Mouse (Mus musculus) naive thymus-derived CD4-positive, alpha-beta T cell, adult 2 months (primary cell): ENCODE results near the gene Fndc7.
"Not testable (repeated sequence)": the region's sequence is repeated elsewhere in the genome, so short reads cannot be mapped to it uniquely, and the experiment has no call there.

Experiments
- DNase-seq: peaks from one replicate; pipeline ENCODE4 v3.0.0-alpha.2; 2011; ENCODE audit warnings: low read depth

The Fndc7 gene

DNA sequence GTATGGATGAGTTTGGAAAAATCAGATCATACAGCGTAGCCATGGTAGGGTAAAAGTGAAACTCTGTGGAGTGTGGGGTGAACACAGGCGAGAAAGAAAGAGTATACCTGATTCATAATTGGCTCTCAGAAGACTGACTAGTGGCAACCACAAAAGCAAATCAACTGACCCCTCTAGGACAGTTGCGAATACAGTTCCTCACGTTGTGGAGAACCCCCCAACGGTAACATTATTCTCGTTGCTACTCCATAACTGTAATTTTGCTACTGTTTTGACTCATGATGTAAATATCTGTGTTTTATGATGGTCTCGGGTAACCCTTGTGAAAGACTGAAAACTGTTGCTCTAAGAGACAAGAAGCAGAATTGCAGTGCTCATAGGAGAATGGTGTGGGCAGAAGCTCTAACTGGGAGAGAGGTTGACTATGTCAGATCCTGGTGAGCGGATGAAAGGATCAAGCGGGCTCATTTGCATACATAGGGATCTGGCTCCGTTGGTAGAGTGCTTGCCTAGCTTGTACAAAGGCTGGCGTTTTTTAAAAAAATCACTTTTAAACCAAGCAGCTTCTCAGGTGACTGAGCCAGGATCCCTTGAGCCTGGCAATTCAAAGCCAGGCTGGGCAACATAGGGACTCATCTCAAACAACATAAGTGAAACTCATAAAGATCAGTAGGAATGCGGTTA, 2.7 kb downstream of the Fndc7 start:
- no peak for DNase-seq

DNA sequence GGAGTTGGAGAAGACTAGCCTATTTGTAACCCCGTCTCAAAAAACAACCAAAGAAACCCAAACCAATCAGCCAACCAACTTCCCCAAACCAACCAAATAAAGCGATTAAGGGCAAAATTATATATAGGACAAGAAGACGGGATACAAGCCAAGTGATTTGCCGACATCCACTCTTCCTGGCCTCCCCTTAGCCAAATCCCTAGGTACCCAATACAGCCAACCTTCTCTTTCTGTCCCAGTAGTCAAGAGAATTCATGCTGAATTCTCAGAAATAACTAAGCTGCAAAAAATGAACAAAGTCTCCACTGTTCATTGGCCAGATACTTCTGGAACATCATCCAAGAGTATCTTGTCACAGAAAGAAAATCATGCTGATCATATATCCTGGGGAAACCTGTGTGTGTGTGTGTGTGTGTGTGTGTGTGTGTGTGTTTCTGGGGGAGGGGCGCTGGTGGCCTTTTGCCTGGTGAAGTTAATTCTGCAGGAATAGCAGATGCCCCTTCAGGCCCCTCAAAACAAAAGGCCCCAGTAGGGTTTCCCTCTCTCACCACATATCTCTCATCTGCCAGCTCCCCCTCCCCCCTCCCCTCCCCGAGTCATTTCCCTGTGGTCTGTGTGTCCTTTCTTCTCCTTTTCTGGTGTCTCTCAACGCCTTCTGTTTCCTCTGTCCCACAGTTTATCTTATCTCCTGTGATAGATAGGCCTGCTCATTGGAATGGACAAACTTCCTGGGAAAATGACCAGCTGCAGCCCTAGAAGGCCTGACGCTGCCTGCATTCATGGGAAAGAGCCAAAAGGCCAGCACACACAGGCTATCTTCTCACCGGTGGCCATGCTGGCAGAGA, 3.9 kb downstream of the Fndc7 start:
- peak; percentile 48 for DNase-seq

DNA sequence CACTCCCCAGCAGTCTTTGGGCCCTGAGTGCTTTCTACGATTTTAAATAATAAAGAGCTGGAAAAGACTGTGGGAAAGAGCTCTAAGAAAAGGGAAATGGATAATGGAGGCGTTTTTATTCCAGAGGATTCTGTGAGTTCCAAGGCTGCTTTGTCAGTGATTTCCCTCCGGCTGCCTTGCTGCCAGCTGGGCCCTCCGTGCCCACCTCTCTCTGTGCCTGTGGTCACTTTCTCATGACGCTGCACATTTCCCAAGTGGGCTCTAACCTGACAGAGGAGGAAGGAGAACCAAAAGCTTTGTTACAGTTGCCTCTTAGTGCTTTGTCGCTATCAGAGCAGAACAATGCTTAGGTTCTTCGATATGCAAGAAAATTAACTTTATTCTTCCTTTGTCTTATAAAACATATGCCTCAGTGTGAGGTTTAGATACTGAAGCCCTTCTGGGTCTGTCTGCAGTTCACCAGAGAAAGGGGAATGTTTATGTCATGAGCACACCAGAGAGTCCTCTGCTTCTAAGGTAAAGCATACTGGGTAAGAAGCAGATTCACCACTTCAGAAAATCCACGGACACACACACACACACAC, 5.0 kb downstream of the Fndc7 start:
- DNase-seq, result no peak

DNA sequence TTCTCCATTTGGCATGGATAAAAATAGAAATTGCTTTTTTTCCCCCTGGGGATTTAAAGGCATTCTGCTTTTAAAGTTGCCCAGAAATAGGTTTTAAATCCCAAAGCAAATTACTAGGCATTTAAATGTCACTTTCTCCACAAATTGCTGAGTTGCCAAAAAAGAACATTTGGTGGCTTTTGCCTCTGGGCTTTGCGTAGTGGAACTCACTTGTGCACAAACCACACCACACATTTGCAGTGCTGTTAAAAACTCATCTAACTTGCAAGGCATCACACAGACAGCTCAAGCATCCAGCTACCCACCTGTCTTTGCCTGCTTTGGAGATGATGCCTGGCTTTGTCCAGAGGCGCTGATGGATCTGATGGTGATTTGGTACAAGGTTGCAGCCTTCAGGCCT, 6.7 kb downstream of the Fndc7 start:
- DNase-seq, result no peak

DNA sequence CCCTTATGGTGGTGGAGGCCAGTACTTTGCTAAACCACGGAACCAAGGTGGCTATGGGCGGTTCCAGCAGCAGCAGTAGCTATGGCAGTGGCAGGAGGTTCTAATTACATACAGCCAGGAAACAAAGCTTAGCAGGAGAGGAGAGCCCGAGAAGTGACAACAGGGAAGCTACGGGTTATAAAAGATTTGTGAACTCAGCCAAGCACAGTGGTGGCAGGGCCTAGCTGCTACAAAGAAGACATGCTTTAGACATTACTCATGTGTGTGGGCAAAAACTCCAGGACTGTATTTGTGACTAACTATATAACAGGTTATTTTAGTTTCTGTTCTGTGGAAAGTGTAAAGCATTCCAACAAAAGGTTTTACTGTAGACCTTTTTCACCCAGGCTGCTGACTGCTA, 7.9 kb downstream of the Fndc7 start:
- not testable (repeated sequence) for DNase-seq

DNA sequence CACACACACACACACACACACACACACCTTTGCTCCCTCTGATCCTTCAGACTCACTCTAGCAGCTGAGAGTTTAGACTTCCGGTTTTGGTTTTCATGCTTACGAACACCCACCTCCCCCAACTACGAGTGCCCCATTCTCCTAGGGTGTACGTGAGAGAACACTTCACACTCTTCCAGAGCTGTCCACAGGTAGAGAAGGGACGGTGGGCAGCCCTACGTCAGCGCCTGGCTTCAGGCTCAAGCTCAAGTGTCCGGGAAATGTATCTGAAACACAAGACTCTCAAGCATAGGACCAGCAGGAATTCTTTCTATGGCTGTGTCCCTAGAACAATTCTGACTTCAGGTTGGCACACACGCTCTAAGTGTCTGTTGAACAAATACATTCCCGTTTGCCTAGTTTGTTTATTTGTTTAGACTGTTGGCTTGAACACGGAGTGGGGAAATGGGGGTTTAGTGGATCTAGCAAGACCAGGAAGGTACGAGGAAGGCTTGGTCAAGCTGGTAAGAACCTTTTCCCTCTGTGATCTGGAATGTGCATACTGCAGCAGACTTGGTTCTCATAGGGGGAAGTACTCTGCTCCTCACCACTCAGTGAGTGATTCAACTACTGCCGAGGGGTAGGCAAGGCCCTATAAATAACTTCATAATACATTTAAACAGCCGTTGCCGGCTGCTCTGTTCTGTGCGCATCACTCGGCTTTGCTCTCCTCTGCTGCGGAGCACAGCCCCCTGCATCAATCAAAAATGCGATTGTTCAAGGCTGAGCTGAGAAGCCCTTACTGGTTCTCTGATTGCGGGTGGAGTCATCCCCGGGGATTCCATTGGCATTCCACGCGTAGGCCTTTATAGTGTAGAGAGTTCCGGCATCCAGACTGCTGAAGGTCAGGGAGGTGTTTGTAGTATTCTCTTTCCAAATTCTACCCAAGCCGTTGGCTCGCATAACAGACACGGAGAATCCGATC, 9.0 kb downstream of the Fndc7 start:
- peak; percentile 87 for DNase-seq

DNA sequence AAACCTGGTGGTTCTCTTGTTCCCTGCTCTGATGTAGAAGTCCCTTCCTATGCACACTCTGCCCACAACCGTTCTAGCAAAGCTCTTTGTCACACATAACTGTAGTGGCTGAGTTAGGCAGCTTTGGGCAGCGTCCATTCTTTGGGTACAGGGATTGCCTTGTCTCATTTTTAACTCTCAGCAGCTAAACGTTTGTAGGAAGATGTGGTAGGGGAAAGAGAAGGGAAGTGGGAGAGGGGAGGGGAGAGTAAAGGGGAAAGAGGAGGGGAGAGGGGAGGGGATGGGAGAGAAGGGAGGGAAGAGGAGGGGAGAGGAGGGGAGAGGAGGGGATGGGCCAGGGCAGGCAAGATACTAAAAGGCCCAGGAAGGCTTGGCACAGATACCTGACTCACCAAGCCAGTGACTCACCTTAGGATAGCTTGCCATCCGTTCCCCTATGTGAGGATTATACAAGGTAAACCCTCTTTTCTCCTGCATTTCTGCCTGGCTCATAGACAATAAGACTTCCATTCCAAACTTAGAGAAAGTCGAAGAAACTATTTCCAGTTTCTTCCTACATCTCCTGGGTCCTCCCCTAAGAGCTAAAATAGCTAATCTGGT, 9.9 kb downstream of the Fndc7 start:
- peak; percentile 77 for DNase-seq

DNA sequence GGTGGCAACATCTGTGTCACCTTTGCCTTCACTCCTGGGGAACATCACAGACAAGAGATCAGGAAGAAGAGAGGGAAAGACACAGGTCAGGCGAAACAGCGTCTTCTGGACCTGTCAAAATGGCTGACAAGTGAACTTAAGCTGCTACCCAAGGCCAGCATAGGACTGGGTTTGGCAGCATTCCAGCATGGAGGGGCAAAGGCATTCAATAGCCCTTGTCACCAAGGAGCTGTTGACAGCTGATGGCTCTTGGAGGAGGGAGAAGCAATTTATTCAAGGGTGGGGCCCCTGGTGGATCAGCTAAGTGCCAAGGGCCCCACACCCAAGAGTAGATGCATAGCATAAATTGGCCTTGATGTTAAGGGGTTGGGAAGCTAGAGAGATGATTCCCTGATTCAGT, 10.7 kb downstream of the Fndc7 start:
- no peak for DNase-seq

DNA sequence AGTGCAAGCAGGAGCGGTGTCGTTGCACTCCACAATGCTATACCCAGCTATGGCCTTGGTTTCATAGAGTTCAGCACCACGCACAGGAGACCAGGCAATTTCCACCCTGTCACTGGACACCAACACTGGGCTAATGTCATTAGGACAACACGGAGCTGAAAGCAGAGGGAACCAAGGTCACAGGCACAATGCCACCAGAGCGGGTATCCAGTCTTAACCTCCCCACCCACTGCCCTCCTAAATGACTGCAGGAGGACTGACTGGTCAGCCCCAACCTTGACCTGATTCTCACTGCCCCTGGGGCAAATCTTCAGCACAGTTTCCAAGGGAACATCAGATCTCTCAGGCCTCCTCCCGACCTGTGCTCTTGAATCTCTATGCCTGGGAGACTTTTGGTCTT, 19.2 kb downstream of the Fndc7 start:
- no peak for DNase-seq

DNA sequence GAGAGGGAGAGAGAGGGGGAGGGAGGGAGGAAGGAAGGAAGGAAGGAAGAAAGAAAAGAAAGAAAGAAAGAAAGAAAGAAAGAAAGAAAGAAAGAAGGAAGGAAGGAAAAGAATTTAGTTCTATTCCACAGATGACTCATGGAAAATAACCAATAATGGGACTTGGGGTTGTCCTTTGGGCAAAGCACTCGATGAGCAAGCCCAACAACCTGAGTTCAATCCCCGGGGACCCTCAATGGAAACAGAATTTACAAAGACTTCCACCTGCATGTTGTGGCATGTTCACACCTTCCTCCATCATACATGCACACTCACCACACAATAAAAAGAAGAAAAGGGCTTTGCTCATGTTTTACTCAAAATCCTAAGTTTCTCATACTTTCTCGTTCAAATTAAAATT, 22.4 kb downstream of the Fndc7 start:
- no peak for DNase-seq

DNA sequence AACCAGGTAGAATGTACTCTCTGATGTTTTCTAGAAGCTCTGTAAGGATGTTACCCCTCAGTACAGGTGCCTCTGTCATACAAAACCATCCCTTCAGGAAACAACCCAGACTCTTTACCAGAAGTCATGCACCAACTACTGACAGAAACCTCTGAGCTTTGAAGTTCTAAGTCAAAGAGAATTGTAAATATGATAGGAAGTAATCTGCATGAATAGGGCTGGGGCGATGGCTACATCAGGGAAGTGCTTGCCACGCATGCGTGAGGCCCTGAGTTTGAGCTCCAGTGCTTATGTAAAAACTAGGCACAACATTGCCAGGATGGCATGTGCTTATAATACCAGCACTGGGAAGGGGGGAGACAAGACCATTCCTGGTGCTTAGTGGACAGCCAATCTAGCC, 24.1 kb downstream of the Fndc7 start:
- DNase-seq, result peak; percentile 89

DNA sequence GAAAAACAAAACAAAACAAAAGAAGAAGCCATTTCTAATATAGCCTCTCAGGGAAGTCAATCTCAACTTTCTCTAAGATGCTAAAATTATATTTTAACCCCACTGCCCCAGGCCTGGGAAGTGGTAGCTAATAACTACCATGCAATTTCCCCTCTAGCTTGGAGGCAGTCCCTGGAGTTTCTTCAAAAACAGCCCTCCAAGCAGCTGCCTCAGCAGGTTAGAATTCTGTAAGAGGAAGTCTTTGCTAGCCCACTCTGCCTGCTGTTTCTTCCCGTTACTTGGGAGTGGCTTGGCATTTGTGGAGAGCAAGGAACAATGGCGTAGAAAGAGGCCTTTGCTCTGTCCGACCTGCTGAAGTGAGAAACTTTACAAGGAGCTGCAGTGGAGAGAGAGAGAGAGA, 24.7 kb downstream of the Fndc7 start:
- DNase-seq, result no peak

DNA sequence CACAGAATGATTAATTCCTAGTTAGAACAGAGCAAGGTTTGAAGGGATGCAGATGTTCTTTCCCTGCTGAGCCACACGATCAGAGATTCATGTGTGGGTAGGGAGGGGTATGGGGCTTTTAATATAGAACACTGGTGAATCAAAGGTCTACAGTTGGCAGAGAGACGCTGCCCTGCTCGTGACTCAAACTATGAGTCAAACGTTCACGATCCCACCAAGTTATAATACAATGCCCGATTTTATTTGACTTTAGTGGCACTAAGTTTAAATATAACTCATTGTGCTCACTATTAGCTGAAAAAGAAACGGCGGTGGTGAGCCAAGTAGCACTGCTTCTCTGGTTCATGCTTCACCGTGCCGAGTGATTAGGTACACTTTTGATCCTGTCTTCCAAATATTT, 26.7 kb downstream of the Fndc7 start:
- no peak for DNase-seq

DNA sequence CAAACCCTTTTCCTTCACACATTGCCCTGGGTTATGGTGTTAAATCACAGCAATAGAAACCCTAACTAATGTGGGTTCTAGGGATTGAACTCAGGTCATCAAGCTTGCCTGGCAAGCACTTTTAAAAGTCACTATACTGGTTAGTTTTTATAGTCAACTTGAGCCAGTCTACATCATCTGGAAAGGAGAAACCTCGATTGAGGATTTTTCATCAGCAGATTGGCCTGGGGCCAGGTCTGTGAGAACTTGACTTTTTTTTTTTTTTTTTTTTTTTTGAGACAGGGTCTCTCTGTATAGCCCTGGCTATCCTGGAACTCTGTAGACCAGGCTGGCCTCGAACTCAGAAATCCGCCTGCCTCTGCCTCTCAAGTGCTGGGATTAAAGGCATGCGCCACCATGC, 27.5 kb downstream of the Fndc7 start:
- DNase-seq, result not testable (repeated sequence)

DNA sequence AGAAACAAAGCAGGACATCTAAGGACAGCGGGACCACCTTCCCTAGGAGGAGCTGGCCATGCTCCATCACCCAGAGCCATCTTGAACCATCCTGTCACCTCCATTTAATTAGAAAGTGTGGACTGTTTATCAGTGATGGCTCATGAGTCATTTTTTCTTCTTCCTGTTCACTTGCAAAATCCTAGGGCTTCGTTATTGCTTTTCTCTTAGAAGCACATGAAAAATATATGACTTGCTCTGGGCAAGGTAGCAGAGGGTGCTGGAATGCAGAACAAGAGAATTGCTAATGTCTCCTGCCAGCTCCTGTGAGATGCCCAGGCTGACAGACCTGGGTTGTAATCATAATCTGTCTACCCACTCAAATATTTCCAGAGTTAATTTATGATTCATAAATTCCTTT, 29.0 kb downstream of the Fndc7 start:
- DNase-seq, result no peak

DNA sequence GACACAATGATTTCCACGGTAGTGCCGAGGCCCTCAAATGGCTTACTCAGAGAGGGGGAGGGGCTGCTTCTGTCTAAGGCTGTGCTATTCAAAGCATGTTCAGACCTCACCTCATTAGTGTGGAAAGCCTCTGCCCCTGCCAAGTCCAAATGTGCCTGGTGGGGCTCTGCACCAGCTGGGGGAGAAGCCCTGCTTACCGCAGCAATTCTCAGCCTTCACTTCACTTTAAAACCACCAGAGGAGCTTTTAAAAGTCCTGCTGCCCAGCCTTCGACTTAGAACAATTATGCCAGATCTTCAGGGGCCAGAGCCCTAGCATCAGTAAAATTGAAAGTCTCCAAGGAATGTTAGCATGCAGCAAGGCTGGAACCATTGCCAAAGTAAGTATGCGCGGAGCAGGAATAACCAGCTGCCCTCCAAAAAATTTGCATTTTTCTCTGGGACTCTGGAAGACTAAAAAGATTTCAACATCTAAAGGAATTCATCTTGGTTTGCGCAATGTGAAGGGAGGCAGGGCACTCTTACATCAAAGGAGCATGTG, 31.5 kb downstream of the Fndc7 start:
- no peak for DNase-seq

DNA sequence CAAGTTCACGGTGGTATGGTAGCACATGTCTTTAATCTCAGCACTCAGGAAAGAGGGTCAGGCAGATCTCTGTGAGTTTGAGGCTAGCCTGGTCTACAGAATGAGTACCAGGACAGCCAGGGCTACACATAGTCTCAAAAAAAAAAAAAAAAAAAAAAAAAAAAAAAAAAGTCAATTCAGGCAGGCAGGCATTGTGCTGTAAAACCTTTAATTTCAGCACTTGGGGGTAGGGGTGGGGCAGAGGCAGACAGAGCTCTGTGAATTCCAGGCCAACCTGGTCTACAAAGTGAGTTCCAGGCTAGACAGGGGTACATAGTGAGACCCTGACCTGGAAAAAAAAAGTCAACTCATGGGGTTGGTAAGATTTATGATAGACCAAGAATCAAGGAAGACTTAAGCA, 32.1 kb downstream of the Fndc7 start:
- DNase-seq, result no peak

DNA sequence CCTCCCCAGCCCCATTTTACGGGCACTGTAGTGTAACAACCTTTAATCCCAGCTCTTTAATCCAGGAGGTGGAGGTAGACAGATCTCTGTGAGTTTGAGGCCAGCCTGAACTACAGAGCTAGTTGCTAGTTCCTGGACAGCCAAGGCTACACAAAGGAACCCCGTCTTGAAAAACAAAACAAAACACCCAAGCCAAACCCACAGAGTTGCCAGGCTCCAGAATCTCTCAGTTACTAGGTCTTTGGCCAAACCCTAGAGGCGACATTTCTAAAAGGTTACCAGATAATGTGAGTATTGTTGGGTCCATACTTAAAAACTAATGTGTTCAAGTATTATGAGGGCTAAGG, 32.7 kb downstream of the Fndc7 start:
- no peak for DNase-seq

DNA sequence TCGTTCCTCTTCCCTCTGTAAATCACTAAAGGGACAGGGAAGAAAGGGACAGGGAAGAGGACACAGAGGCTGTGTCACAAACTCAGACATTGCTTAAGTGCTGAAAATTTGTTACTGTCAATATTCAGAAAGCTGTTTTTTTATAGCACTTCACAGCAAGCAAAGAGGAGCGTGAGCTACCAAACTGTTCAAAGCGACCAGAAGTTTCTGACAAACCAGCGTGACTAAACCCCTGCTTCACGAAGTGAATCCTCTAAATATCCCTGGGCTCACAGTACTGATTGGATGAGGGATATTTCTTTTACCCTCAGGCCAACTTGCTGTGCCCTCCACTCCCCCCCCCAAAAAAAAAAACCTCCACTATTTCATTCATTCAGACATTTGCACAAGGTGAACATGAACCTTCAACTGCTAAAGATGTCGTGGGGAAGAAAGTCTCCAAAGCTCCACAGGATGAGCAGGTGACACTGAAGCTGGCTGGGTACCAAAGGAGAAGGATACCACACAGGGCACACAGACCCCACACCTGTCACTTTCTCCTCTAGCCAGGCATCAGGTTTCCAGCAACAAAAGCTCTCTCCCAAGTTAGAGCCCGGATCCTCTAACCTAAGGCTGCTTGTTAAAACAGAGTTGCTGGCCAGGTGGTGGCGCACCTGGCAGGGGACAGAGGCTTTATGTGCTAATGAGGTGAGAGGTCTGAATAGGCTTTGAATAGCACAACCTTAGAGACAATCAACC, 33.3 kb downstream of the Fndc7 start:
- DNase-seq, result peak; percentile 80

DNA sequence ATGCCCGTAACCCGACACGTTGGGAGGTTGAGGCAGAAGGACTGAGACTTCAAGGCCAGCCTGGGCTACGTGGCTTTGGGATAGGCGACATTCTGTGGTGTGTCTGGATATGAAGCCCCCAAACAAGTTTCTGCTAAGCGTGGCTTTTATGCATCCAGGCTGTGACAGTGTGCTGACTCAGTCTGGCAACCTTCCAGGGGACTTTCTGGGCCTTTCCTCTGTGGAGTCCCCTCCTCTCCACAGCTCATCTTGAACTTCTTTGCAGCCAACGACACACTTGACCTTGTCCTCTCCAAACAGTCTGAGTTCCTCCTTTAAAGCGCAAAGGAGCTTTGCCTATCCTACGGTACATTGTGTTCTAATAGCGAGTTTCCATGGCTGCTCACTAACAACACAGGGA, 33.9 kb downstream of the Fndc7 start:
- no peak for DNase-seq

DNA sequence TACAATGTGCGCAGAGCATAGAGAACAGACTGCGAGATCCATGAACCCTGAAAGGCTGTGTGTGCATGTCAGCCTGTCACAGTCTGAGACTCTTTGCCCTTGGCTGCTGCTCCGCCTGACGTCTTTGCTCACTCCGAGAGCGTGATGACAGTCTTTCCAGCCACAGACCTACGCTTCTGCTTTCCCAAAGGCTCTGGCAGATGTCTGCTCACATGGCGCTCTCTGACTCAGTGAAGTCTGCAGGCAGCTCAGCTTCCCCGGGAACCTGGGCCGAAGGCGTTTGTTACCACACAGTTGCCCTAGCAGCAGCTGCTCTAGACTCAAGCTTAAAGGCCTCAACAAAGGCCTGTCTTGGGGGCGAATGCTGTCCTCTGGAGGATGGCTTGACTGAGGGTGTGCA, 34.4 kb downstream of the Fndc7 start:
- DNase-seq, result no peak
